In the genomic region with DNA sequence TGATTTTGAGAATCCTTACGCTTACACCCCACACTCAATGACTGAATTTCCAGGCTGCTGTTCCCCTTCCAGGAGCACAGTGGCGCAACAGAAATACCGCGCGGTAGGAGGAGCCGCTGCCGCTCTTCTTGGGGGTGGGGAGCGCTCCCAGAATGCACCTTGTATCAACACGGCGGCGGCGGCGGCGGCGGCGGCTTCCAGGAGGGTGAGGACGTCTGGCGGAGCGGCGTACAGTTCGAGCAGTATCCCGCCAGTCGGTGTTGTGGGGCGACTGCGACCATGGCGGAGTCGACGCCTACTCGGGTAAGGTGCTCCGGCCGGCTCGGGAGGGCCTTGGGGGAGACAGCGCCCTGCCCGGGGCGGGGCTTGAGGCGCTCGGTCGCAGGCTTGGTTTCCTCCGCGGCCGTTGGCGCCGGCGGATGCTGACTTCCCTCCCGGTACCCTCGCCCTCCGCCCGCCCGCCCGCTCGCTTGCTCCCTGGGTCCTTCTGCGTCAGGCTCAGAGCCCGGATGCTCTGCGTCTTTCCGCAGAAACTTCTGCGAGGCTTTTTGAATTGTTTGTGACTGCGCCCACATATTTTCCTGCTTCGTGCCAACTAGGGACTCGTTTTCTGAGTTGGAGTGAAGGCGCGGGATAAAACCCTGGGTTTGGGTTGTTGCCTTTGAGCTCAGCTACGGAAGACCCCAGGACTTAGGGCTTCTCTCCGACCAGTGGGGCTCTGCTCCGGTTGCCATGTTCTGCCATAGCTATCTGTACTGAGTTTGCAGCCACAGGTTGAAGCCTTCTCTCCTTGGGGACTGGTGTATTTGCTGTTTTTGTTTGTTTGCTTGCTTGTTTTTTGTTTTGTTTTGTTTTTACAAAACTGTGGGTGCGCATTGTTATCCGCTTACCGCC, we compare ENCODE assay signal across 8 mouse cellular contexts. TPM values are rescaled to one million over a fixed set of nuclear protein-coding genes. Genes with fewer than 3 reads are reported as not detected.
DNase-seq lines count a peak whose midpoint lies in the region; ATAC-seq and TF ChIP-seq lines count a peak whose summit lies in the region.

TSS of gene Zfp212 (plus strand) at position 30 of the 894 bp plus-strand sequence.

- peak within 1 kb of the TSS; percentile 68 for H3K4me2 ChIP-seq in lung, postnatal 0 days (replicated peaks; ENCODE audit: low read depth, low read length)

- peak within 1 kb of the TSS; percentile 74 for H3K9ac ChIP-seq in lung, postnatal 0 days (replicated peaks; ENCODE audit: low read depth)

- 0 out of 2 replicates have a peak, but pooled peaks cover 2% of the 10 kb centered on the region for H3K36me3 ChIP-seq in hindbrain, embryonic 10.5 days
- no peaks in the 10 kb centered on the region for H3K36me3 ChIP-seq in lung, postnatal 0 days (ENCODE audit: insufficient read depth, low read length)

- peak within 1 kb of the TSS; percentile 85 for H3K4me3 ChIP-seq in hindbrain, embryonic 10.5 days
- peak within 1 kb of the TSS; percentile 83 for H3K4me3 ChIP-seq in lung, postnatal 0 days (ENCODE audit: low read depth, low read length)

- ATAC-seq in lung, postnatal 0 days: peak; percentile 96

- no peaks in the 10 kb centered on the region for H3K9me3 ChIP-seq in hindbrain, embryonic 10.5 days
- no peaks in the 10 kb centered on the region for H3K9me3 ChIP-seq in lung, postnatal 0 days (ENCODE audit: low read length)

- peak; percentile 82 for TF ChIP-seq CTCF in lung, postnatal 0 days (IDR thresholded peaks at IDR 0.05)

- DNase-seq in NIH3T3 (ENCODE audit: low read depth): peak; percentile 95
- DNase-seq in cerebellum, adult 9-11 months: peak; percentile 91
- peak; percentile 74 to 90 for DNase-seq in frontal cortex, adult 2 months (ENCODE audit: extremely low spot score in 1 of 2, low spot score in 1 of 2)
- peak; percentile 91 for DNase-seq in hindbrain, embryonic 10.5 days (ENCODE audit: low spot score)
- peak; percentile 81 to 88 for DNase-seq in layer of hippocampus, postnatal 10 days (ENCODE audit: low spot score in 2 of 2)
- DNase-seq in lung, postnatal 0 days (ENCODE audit: low spot score): peak; percentile 97
- DNase-seq in ovary, postnatal 10 days (ENCODE audit: low spot score): peak; percentile 72
- DNase-seq in thymus, postnatal 0 days (ENCODE audit: low spot score): peak; percentile 93

- H3K27ac ChIP-seq in hindbrain, embryonic 10.5 days: peak within 1 kb of the TSS; percentile 97
- H3K27ac ChIP-seq in lung, postnatal 0 days (ENCODE audit: low read length): peak within 1 kb of the TSS; percentile 98

- under 1% methylated on average over 67 of the region's 67 CpGs for WGBS in hindbrain, embryonic 10.5 days
- WGBS in lung, postnatal 0 days: 1% methylated on average over 65 of the region's 67 CpGs

- no peaks in the 10 kb centered on the region for H3K27me3 ChIP-seq in hindbrain, embryonic 10.5 days (ENCODE audit: insufficient read depth, poor library complexity, severe bottlenecking)
- no peaks in the 10 kb centered on the region for H3K27me3 ChIP-seq in lung, postnatal 0 days (replicated peaks; ENCODE audit: insufficient read depth, low read length)

- peaks cover 11% of the 10 kb centered on the region for H3K4me1 ChIP-seq in hindbrain, embryonic 10.5 days (replicated peaks)
- peaks cover 7% of the 10 kb centered on the region; the same call in 1 of the 2 replicates for H3K4me1 ChIP-seq in lung, postnatal 0 days (ENCODE audit: insufficient read depth, low read depth, low read length)

- TF ChIP-seq EP300 in lung, postnatal 0 days (IDR thresholded peaks at IDR 0.05): no peak

RNA-seq across cellular contexts. Expression of gene Zfp212, which starts in this region (rescaled TPM):
- 10.5 and 12.9 TPM in 2 replicates for polyA plus RNA-seq in frontal cortex, adult 2 months (2012; rRNA removed)
- polyA plus RNA-seq in hindbrain, embryonic 10.5 days (2016; fragmentation: Nextera tagmentation; extraction: Ambion mirVana): 17.4 and 21.4 TPM in 2 replicates
- total RNA-seq in layer of hippocampus, postnatal 10 days (2021): 10 to 100 TPM; 16.9 to 17.2 TPM
- 15.2 and 16.7 TPM in 2 replicates for polyA plus RNA-seq in lung, postnatal 0 days (2015; fragmentation: Nextera tagmentation; extraction: Ambion mirVana)
- polyA plus RNA-seq in thymus, postnatal 0 days (2015; fragmentation: Nextera tagmentation; extraction: Ambion mirVana): 21.1 and 23.6 TPM in 2 replicates

Comparison
In these comparisons a context has a peak if more than half of its experiments do, and no peak if none do; other contexts are left out.
1. Peak in every context shown above with its lines: DNase-seq, ATAC-seq, H3K4me3 ChIP-seq and H3K27ac ChIP-seq.